ENCODE assay signal across 9 mouse cellular contexts in genomic region chr2:148043976-148044876, GRCm38 (mm10). TPM values are rescaled to one million over a fixed set of nuclear protein-coding genes. Genes with fewer than 3 reads are reported as not detected.
DNase-seq lines count a peak whose midpoint lies in the region; ATAC-seq lines count a peak whose summit lies in the region.
"Had no signal": no experiment of that assay in that cellular context is flagged by ENCODE, and none has a peak within 500 bp of the region (broad histone marks: within the 10 kb centered on the region; RNA-seq: fewer than 3 reads in every experiment).

No protein-coding gene starts in this region.

- ATAC-seq in hindbrain, embryonic 15.5 days (ENCODE audit: low FRiP score, low read depth) = no peak
- ATAC-seq in midbrain, embryonic 14.5 days (ENCODE audit: low FRiP score, low TSS enrichment) = no peak

- no peaks in the 10 kb centered on the region for H3K36me3 ChIP-seq in hindbrain, embryonic 15.5 days
- no peaks in the 10 kb centered on the region for H3K36me3 ChIP-seq in midbrain, embryonic 14.5 days (ENCODE audit: control insufficient read depth, insufficient read depth, low read length)

- peaks cover 21% of the 10 kb centered on the region; the same call in 1 of the 2 replicates for H3K4me1 ChIP-seq in hindbrain, embryonic 15.5 days (replicated peaks)
- H3K4me1 ChIP-seq in midbrain, embryonic 14.5 days (ENCODE audit: control insufficient read depth, insufficient read depth, low read length) = no peaks in the 10 kb centered on the region

- 0 out of 2 replicates have a peak overlapping the region, but pooled peaks have one; percentile 7 for H3K4me3 ChIP-seq in hindbrain, embryonic 15.5 days
- peak overlapping the region; percentile 24 for H3K4me3 ChIP-seq in midbrain, embryonic 14.5 days (replicated peaks; ENCODE audit: low read depth, low read length)

- DNase-seq in heart, adult 11 months = peak; percentile 83
- no peak for DNase-seq in heart, postnatal 4 days
- peak; percentile 44 for DNase-seq in ES-CJ7 (ENCODE audit: low read depth, low spot score)
- no peak for DNase-seq in midbrain, embryonic 14.5 days
- no peak for DNase-seq in frontal cortex, postnatal 36 days (ENCODE audit: low spot score in 2 of 2)
- no peak for DNase-seq in frontal cortex, adult 2 months (ENCODE audit: extremely low spot score in 1 of 2, low spot score in 1 of 2)
- DNase-seq in kidney, postnatal 14 days = no peak

- no peak overlapping the region for H3K27ac ChIP-seq in hindbrain, embryonic 15.5 days (replicated peaks)
- peak overlapping the region; percentile 68 for H3K27ac ChIP-seq in midbrain, embryonic 14.5 days (replicated peaks; ENCODE audit: low read depth, low read length)

- peaks cover 93% of the 10 kb centered on the region for H3K27me3 ChIP-seq in hindbrain, embryonic 15.5 days
- peaks cover 100% of the 10 kb centered on the region for H3K27me3 ChIP-seq in midbrain, embryonic 14.5 days (ENCODE audit: control insufficient read depth, insufficient read depth, low read length)

- H3K4me2 ChIP-seq in hindbrain, embryonic 15.5 days = peak overlapping the region; percentile 12; the same call in 1 of the 2 replicates
- H3K4me2 ChIP-seq in midbrain, embryonic 14.5 days (ENCODE audit: low read length) = peak overlapping the region; percentile 24

- no peak overlapping the region for H3K9ac ChIP-seq in hindbrain, embryonic 15.5 days
- H3K9ac ChIP-seq in midbrain, embryonic 14.5 days (replicated peaks; ENCODE audit: low read length) = peak overlapping the region; percentile 48; the same call in 1 of the 2 replicates

- no peaks in the 10 kb centered on the region; the same call in 1 of the 2 replicates for H3K9me3 ChIP-seq in hindbrain, embryonic 15.5 days
- no peaks in the 10 kb centered on the region for H3K9me3 ChIP-seq in midbrain, embryonic 14.5 days (ENCODE audit: control insufficient read depth, low read length)

- WGBS in hindbrain, embryonic 15.5 days = under 1% methylated on average over 71 of the region's 71 CpGs
- under 1% methylated on average over 71 of the region's 71 CpGs for WGBS in midbrain, embryonic 14.5 days

RNA-seq across cellular contexts. Expression of gene Foxa2, which starts 2.5 kb away (rescaled TPM):
- not detected for total RNA-seq in heart, postnatal 4 days (2021)
- polyA plus RNA-seq in hindbrain, embryonic 15.5 days (2015; fragmentation: Nextera tagmentation; extraction: Ambion mirVana) = 1.3 and 1.5 TPM in 2 replicates
- polyA plus RNA-seq in midbrain, embryonic 14.5 days (2014; fragmentation: Nextera tagmentation; extraction: Ambion mirVana) = 5.1 and 8.1 TPM in 2 replicates
- polyA plus RNA-seq in frontal cortex, adult 2 months (2012; rRNA removed) = not detected in 2 replicates
- total RNA-seq: hematopoietic stem cell, adult 5-6 weeks had no signal

Comparison
In these comparisons a context has a peak if more than half of its experiments do, and no peak if none do; other contexts are left out.
1. DNase-seq: peak in heart, adult 11 months (single experiment) and ES-CJ7 (single experiment); none in heart, postnatal 4 days (single experiment), midbrain, embryonic 14.5 days (single experiment), frontal cortex, postnatal 36 days (0 of 2), frontal cortex, adult 2 months (0 of 2) and kidney, postnatal 14 days (single experiment).